Mouse (Mus musculus): ENCODE measurements at regions not wholly inside any gene's neighbourhood (a gene's known extent, or its start where the extent isn't known, plus 50 kb on each side); places are given as distances from the start of the nearest gene placed in this dataset.

DNA sequence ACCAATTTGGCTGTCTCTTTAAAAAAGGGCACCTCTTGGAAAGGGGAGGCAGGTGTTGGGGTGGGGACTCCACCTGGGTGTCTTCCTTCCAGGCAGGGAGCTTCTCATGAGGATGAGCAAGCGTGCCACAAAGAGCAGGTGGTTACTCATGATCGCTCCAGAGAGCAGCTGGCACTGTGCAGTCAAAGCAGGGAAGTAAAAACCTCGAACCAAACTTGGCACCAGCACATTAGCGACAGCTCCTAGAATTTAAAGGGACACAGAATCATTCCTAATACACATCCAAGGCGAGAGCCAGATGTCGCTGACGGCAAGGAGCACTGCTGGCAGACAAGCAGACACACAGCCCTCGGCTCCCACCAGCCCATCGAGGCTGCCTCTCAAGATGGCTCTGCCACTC is 70.4 kb downstream of the Irx5 start:
- Histone ChIP-seq H3K27ac (no peak overlapping the region), H3K4me2 (no peak overlapping the region), H3K9me3 (no peaks in the 10 kb centered on the region), H3K4me1 (no peaks in the 10 kb centered on the region), H3K4me3 (replicated peaks) (no peak overlapping the region), H3K36me3 (replicated peaks) (no peaks in the 10 kb centered on the region), H3K27me3 (0 out of 2 replicates have a peak, but pooled peaks cover 8% of the 10 kb centered on the region), H3K9ac (no peak overlapping the region)
- no peak for ATAC-seq (ENCODE audit: low FRiP score)
- WGBS = 73% methylated on average over 9 of the region's 9 CpGs

- 87% methylated on average over 15 of the region's 15 CpGs for WGBS
- H3K36me3 ChIP-seq (replicated peaks) = no peaks in the 10 kb centered on the region
Measured at GRCm38 (mm10) chr8:92437075-92437663, 79.7 kb downstream of the Irx5 start.

DNA sequence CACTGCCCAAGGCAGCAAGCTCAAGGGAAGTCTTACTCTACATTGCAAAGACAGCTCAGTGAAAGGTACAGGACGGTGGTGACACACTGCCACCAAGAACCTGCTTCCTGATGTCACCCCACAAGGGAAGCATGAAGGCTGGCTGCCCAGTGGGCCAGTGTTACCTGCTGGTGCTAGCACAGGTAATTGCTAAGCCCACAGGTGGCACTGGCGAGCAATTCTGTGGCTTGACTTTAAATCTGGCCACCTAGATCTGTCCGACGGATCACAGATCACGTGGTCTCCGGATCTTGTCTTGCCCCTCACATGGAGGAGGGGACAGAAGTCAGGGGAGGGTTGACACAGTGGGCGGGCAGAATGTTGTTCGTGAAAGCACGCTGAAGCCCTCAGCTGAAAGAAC is 80.9 kb downstream of the Irx5 start:
- 35% methylated on average over 9 of the region's 9 CpGs for WGBS
- Histone ChIP-seq H3K36me3 (replicated peaks) (no peaks in the 10 kb centered on the region), H3K4me3 (replicated peaks) (no peak overlapping the region), H3K9ac (no peak overlapping the region), H3K27ac (no peak overlapping the region), H3K9me3 (no peaks in the 10 kb centered on the region), H3K4me2 (no peak overlapping the region), H3K27me3 (peaks cover 19% of the 10 kb centered on the region; the same call in 1 of the 2 replicates), H3K4me1 (no peaks in the 10 kb centered on the region)
- no peak for ATAC-seq (ENCODE audit: low FRiP score)

More at GRCm38 (mm10) chr8:92437075-92437663, 79.7 kb downstream of the Irx5 start:
- H3K4me3 ChIP-seq (replicated peaks) = no peak overlapping the region
- H3K9ac ChIP-seq = no peak overlapping the region
- no peaks in the 10 kb centered on the region for H3K9me3 ChIP-seq
- ATAC-seq (ENCODE audit: low FRiP score) = no peak
- no peak overlapping the region for H3K4me2 ChIP-seq
- peaks cover 19% of the 10 kb centered on the region; the same call in 1 of the 2 replicates for H3K27me3 ChIP-seq
- H3K27ac ChIP-seq = no peak overlapping the region
- H3K4me1 ChIP-seq = no peaks in the 10 kb centered on the region

DNA sequence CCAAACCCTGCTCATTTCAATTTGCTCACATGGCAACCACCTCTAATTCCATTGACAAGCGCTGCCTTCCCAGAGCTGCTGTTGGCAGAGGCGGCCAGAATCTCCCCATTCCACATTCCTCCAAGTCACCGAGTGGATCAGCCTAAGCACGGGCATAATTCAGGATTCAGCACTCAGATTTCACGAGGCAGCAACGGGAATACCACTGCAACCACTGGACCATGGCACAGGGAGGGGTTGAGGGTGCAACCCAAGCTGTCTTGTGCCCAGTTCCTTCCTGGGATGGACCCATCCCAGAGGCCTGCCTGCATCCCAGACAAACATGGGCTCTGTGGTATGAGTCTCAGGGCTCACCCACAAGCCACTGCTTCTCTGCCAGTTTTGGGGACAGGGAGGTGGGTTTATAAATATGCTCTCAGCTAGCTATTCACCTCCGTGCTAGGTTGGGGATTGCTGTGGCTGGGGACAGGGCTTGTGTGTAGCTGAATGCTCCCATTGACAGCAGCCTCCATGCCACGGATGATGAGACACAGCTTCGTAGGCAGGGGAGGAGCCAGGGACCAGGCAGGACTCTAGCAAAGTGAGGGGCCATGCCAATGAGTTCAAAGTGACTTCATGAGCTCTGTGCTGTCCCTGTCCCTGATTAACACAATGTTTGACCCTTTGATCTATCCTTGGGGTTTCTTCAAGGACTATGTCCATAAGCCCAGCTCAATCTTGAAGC is 82.5 kb downstream of the Irx5 start:
- Histone ChIP-seq H3K4me1 (no peaks in the 10 kb centered on the region), H3K4me3 (replicated peaks) (no peak overlapping the region), H3K9ac (no peak overlapping the region), H3K36me3 (replicated peaks) (no peaks in the 10 kb centered on the region), H3K4me2 (no peak overlapping the region), H3K27me3 (peaks cover 24% of the 10 kb centered on the region; the same call in 1 of the 2 replicates), H3K27ac (no peak overlapping the region), H3K9me3 (no peaks in the 10 kb centered on the region)
- ATAC-seq (ENCODE audit: low FRiP score) = no peak
- 69% methylated on average over 9 of the region's 9 CpGs for WGBS

DNA sequence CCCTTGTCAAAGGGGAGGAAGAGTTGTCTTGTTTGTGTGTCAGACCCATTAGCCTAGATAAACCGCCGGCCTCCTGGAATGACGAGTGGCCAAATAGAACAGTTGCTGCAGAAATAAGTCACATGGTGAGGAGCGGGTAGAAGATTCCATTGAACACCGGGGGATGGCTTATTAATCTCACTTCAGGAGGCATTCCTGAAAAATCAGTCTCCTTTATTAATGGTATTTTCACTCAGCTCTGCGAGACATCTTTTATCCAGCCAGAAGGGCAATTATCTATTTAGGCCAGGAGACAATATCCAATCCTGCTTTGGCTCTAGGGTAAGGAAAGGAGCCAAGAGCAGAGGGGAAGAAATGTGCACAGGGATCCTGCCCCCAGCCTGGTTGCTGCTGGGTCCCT is 84.7 kb downstream of the Irx5 start:
- ATAC-seq (ENCODE audit: low FRiP score) = no peak
- Histone ChIP-seq H3K27me3 (peaks cover 24% of the 10 kb centered on the region; the same call in 1 of the 2 replicates), H3K4me2 (no peak overlapping the region), H3K27ac (no peak overlapping the region), H3K9me3 (no peaks in the 10 kb centered on the region), H3K4me3 (replicated peaks) (no peak overlapping the region), H3K36me3 (replicated peaks) (no peaks in the 10 kb centered on the region), H3K4me1 (no peaks in the 10 kb centered on the region), H3K9ac (no peak overlapping the region)
- WGBS = 51% methylated on average over 6 of the region's 6 CpGs

DNA sequence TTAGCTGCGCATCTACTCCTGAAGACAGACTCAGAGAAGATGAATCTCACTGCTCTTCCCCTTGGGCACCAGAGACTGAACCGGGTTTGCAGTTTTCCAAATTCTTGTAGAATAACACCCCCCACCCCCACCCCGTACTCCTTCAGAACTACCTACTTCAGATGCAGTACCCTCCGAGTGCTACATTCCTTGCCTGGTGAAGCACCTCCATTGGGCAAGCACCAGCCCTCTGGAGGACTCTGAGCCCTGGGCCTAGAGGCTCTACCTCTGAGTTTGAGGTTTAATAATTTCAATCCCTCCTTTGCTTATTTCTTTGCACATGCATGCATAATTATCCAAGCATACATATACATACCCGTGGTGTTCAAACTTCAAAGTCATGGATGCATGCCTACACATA is 101.9 kb downstream of the Irx5 start:
- ATAC-seq (ENCODE audit: low FRiP score) = no peak
- Histone ChIP-seq H3K27ac (no peak overlapping the region), H3K4me1 (peaks cover 12% of the 10 kb centered on the region), H3K36me3 (replicated peaks) (no peaks in the 10 kb centered on the region), H3K4me2 (no peak overlapping the region), H3K9me3 (no peaks in the 10 kb centered on the region), H3K4me3 (replicated peaks) (no peak overlapping the region), H3K27me3 (peaks cover 82% of the 10 kb centered on the region), H3K9ac (no peak overlapping the region)
- whole genome bisulfite sequencing = 92% methylated on average over 5 of the region's 5 CpGs

GRCm38 (mm10) chr8:92460129-92460953 is 102.9 kb downstream of the Irx5 start:
- WGBS = under 1% methylated on average over 93 of the region's 93 CpGs

GRCm38 (mm10) chr8:92469141-92470000 is 111.9 kb downstream of the Irx5 start:
- 17% methylated on average over 19 of the region's 19 CpGs for WGBS
- Histone ChIP-seq H3K27ac (no peak overlapping the region), H3K36me3 (replicated peaks) (no peaks in the 10 kb centered on the region), H3K9ac (no peak overlapping the region), H3K9me3 (no peaks in the 10 kb centered on the region), H3K4me2 (peak overlapping the region; percentile 8), H3K4me3 (replicated peaks) (no peak overlapping the region), H3K27me3 (peaks cover 69% of the 10 kb centered on the region), H3K4me1 (peaks cover 17% of the 10 kb centered on the region)
- no peak for ATAC-seq (ENCODE audit: low FRiP score)

More at GRCm38 (mm10) chr8:92460129-92460953, 102.9 kb downstream of the Irx5 start:
- Histone ChIP-seq H3K27ac (no peak overlapping the region), H3K4me3 (replicated peaks) (peak overlapping the region; percentile 63), H3K9me3 (no peaks in the 10 kb centered on the region), H3K36me3 (replicated peaks) (no peaks in the 10 kb centered on the region), H3K27me3 (peaks cover 87% of the 10 kb centered on the region), H3K4me1 (peaks cover 12% of the 10 kb centered on the region), H3K4me2 (peak overlapping the region; percentile 96), H3K9ac (peak overlapping the region; percentile 68)
- ATAC-seq (ENCODE audit: low FRiP score) = peak; percentile 89

- Histone ChIP-seq H3K9me3 (no peaks in the 10 kb centered on the region), H3K9ac (no peak overlapping the region), H3K27ac (no peak overlapping the region), H3K4me3 (replicated peaks) (no peak overlapping the region), H3K27me3 (peaks cover 57% of the 10 kb centered on the region), H3K4me2 (no peak overlapping the region), H3K4me1 (peaks cover 20% of the 10 kb centered on the region), H3K36me3 (replicated peaks) (no peaks in the 10 kb centered on the region)
- ATAC-seq (ENCODE audit: low FRiP score) = no peak
- WGBS = 70% methylated on average over 7 of the region's 7 CpGs
Measured at GRCm38 (mm10) chr8:92472257-92472656, 114.8 kb downstream of the Irx5 start.

DNA sequence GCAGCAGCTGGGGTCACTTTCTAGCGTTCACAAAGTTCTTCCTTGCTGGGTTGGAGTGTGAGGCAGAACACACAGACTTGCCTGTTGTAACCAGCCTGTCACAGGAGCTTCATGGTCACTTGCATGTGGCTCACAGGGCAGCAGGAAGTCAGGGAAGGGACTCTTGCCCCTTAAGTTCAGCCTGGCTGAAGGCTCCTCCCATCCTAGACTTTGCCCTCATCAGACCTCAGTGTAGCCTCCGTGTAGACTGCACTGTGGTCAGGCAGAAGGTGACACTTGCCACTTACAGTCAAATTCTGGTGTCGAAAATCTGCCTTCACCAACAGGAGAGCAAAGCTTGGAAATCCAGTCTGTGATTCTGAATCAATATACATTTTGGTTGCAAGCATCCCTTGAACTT is 115.4 kb downstream of the Irx5 start:
- ATAC-seq (ENCODE audit: low FRiP score) = no peak
- Histone ChIP-seq H3K4me1 (peaks cover 20% of the 10 kb centered on the region), H3K9me3 (no peaks in the 10 kb centered on the region), H3K4me2 (no peak overlapping the region), H3K27me3 (peaks cover 52% of the 10 kb centered on the region), H3K36me3 (replicated peaks) (no peaks in the 10 kb centered on the region), H3K27ac (no peak overlapping the region), H3K9ac (no peak overlapping the region), H3K4me3 (replicated peaks) (no peak overlapping the region)
- WGBS = 83% methylated on average over 3 of the region's 3 CpGs

- 75% methylated on average over 5 of the region's 5 CpGs for WGBS
- Histone ChIP-seq H3K4me3 (replicated peaks) (no peak overlapping the region), H3K36me3 (replicated peaks) (no peaks in the 10 kb centered on the region), H3K9ac (no peak overlapping the region), H3K9me3 (no peaks in the 10 kb centered on the region), H3K27me3 (peaks cover 9% of the 10 kb centered on the region; the same call in 1 of the 2 replicates), H3K4me1 (no peaks in the 10 kb centered on the region), H3K4me2 (no peak overlapping the region), H3K27ac (no peak overlapping the region)
- ATAC-seq (ENCODE audit: low FRiP score) = no peak
Measured at GRCm38 (mm10) chr8:92482393-92482792, 125.0 kb downstream of the Irx5 start.

Measured in forebrain, embryonic 12.5 days (tissue).